Mouse (Mus musculus): Measurements from ENCODE around the gene Sytl1. TPM values are rescaled to one million over a fixed set of nuclear protein-coding genes. Genes with fewer than 3 reads are reported as not detected.

Sytl1 gene
- polyA plus RNA-seq, 1 experiment from 2014 or later: 0.56 TPM

DNA sequence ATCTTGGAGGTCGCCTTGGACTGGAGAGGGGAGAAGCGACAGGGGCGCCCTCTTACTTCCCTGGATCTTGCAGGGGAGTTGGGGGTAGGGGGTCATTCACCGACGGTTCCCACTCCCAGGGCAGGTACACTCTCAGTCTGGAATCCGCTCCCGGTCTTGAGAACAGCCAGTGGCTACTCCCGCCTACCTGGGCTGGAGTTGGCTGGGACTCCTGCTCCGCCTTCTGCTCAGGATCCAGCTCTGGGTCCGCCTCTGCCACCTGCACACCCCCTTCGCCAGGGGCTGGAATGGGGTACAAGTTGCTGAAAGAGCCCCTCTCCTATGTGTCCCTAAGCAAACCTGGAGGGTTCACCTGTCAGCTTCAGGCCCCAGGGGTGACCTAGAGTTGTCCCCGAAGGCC is 5.7 kb downstream of the Sytl1 start:
- no peak overlapping the region for H3K4me2 ChIP-seq
- 39% methylated on average over 12 of the region's 12 CpGs for WGBS
- no peak overlapping the region for H3K27ac ChIP-seq
- peaks cover 30% of the 10 kb centered on the region for H3K27me3 ChIP-seq (replicated peaks)
- ATAC-seq (replicated peaks): no peak; the same call in 1 of the 2 replicates
- H3K9ac ChIP-seq: no peak overlapping the region
- no peaks in the 10 kb centered on the region for H3K36me3 ChIP-seq (replicated peaks)
- no peak overlapping the region for H3K4me3 ChIP-seq
- H3K9me3 ChIP-seq: no peaks in the 10 kb centered on the region
- H3K4me1 ChIP-seq: no peaks in the 10 kb centered on the region

DNA sequence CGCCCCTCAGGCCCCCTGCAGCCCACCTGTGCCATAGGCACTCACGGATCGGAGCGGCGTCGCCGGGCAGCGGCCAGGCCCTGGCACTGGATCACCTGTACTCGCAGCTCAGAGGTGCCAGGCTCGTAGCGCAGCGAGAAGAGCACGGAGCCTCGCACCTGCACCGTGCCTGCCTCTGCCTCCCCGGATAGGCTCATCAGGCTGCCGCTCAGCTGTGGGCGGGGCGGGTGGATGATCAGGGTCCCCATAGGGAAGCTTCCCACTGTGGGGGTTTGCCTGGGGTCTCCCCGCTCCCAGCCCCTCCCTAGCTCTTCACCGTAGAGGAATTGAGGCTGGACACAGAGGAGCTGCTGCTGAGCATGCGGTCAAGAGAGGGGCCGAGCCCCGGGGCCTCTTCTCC is 6.1 kb downstream of the Sytl1 start:
- no peak overlapping the region for H3K27ac ChIP-seq
- no peaks in the 10 kb centered on the region for H3K9me3 ChIP-seq
- H3K4me1 ChIP-seq: no peaks in the 10 kb centered on the region
- no peaks in the 10 kb centered on the region for H3K36me3 ChIP-seq (replicated peaks)
- H3K4me3 ChIP-seq: no peak overlapping the region
- 0 out of 2 replicates have a peak overlapping the region, but pooled peaks have one; percentile 1 for H3K4me2 ChIP-seq
- 16% methylated on average over 24 of the region's 24 CpGs for WGBS
- peaks cover 34% of the 10 kb centered on the region for H3K27me3 ChIP-seq (replicated peaks)
- ATAC-seq (replicated peaks): no peak
- H3K9ac ChIP-seq: no peak overlapping the region

DNA sequence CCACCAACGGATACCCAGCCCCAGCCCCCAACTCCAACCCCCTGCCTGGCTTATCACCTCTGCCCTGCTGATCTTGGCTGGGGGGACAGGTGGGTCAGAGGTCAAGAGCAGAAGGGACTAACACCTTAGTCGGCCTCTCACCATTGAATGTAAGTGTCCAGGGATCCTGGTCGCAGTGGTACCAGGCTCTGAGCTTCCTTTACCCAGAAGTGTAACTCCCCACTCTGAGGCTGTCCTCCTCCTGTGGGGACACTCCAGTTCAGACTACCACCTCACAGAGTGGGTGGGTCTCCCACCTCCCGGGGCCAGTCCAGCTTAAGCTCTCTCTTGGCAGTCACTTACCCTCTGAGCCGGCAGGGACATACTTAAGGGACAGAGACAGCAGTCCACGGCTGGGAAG is 7.5 kb downstream of the Sytl1 start:
- H3K4me3 ChIP-seq: no peak overlapping the region
- ATAC-seq (replicated peaks): no peak
- H3K4me2 ChIP-seq: no peak overlapping the region
- WGBS: 65% methylated on average over 6 of the region's 6 CpGs
- H3K27me3 ChIP-seq (replicated peaks): peaks cover 48% of the 10 kb centered on the region
- no peaks in the 10 kb centered on the region for H3K9me3 ChIP-seq
- H3K9ac ChIP-seq: no peak overlapping the region
- H3K4me1 ChIP-seq: peaks cover 11% of the 10 kb centered on the region
- H3K27ac ChIP-seq: no peak overlapping the region
- no peaks in the 10 kb centered on the region for H3K36me3 ChIP-seq (replicated peaks)

DNA sequence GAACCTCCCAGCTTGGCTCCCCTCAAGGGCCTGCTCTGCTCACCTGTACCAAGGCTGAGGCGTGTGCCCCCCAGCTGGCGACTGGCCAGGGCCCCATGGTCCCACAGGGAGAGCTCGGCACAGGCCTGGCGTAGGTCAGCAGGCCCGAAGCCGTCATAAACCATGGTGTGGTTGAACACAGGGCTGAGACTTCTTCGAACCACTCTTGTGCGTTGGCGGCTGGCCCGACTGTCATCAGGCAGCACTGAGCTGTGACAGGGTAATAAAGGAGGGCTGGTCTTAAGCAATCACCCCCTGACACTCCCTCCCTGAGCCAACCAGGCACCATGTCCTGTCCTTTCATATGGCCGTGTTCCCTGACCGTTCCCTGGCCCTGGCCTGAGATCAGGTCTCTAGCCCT is 9.5 kb downstream of the Sytl1 start:
- Histone ChIP-seq H3K4me2 (no peak overlapping the region), H3K36me3 (replicated peaks) (no peaks in the 10 kb centered on the region), H3K4me1 (peaks cover 11% of the 10 kb centered on the region), H3K4me3 (no peak overlapping the region), H3K9ac (no peak overlapping the region), H3K27ac (no peak overlapping the region), H3K9me3 (no peaks in the 10 kb centered on the region), H3K27me3 (replicated peaks) (peaks cover 64% of the 10 kb centered on the region)
- 78% methylated on average over 12 of the region's 12 CpGs for WGBS
- ATAC-seq (replicated peaks): no peak

DNA sequence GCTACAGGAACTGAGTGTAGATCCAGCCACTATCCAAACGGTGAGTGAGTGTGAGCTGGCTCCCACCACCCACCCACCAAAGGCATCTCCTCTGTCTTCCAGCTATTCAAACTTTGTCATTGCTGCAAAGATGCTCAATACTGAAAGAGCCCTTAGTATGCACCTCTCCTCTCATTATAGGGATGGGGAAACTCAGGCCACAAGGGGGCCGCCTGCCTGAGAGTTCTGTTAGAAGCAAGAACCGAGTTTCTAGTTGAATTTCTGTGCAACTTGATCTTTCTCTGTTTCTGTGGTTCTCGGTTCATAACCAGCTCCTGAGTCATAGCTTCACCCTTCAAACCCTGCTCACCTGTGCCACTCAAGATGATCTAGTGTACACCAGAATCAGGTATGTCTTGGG is 10.8 kb downstream of the Sytl1 start:
- H3K27me3 ChIP-seq (replicated peaks): peaks cover 71% of the 10 kb centered on the region
- peaks cover 11% of the 10 kb centered on the region for H3K4me1 ChIP-seq
- no peak overlapping the region for H3K4me3 ChIP-seq
- no peak for ATAC-seq (replicated peaks)
- H3K4me2 ChIP-seq: no peak overlapping the region
- no peaks in the 10 kb centered on the region for H3K36me3 ChIP-seq (replicated peaks)
- H3K9me3 ChIP-seq: no peaks in the 10 kb centered on the region
- H3K27ac ChIP-seq: no peak overlapping the region
- no peak overlapping the region for H3K9ac ChIP-seq
- 39% methylated on average over 4 of the region's 4 CpGs for WGBS

DNA sequence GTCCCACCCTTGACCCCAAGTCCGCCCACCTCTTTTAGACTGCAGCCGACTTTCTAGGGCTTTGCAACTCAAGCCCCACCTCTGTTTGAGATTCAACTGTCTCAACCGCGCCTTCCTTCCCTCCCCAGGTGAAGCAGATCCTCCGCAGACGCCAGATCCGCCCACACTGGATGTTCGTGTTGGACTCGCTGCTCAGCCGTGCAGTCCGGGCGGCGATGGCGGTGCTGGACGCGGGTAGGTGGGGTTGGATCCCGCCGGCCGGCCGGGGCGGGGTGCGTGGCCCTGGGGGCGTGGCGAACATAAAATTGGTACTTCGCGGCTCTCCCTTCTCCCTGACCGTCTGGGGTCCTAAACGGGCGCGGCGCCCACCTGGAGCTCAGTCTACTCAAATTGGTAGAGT is 11.7 kb downstream of the Sytl1 start:
- peaks cover 70% of the 10 kb centered on the region for H3K27me3 ChIP-seq (replicated peaks)
- peak overlapping the region; percentile 51 for H3K4me2 ChIP-seq
- peak overlapping the region; percentile 29 for H3K4me3 ChIP-seq
- H3K27ac ChIP-seq: no peak overlapping the region
- ATAC-seq (replicated peaks): no peak
- H3K4me1 ChIP-seq: peaks cover 11% of the 10 kb centered on the region
- WGBS: 3% methylated on average over 29 of the region's 31 CpGs
- H3K9ac ChIP-seq: no peak overlapping the region
- H3K9me3 ChIP-seq: no peaks in the 10 kb centered on the region
- no peaks in the 10 kb centered on the region for H3K36me3 ChIP-seq (replicated peaks)

DNA sequence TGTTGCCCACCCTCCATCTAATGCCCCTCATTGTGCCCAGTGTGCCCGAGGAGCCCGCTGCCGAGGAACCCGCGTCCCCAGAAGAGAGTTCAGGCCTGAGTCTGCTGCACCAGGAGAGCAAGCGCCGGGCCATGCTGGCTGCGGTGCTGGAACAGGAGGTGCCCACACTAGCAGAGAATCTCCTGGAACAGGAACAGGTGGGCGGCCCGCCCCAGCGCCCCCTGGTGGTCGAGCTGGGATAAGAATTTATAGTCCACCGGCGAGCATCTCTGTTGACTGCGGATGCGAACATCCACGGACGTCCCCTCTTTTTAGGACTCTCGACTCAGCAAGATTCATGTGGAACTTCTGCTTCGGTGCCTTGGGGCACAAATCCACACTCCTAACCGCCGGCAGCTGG is 12.3 kb downstream of the Sytl1 start:
- 2% methylated on average over 22 of the region's 22 CpGs for WGBS
- H3K9ac ChIP-seq: no peak overlapping the region
- peaks cover 72% of the 10 kb centered on the region for H3K27me3 ChIP-seq (replicated peaks)

DNA sequence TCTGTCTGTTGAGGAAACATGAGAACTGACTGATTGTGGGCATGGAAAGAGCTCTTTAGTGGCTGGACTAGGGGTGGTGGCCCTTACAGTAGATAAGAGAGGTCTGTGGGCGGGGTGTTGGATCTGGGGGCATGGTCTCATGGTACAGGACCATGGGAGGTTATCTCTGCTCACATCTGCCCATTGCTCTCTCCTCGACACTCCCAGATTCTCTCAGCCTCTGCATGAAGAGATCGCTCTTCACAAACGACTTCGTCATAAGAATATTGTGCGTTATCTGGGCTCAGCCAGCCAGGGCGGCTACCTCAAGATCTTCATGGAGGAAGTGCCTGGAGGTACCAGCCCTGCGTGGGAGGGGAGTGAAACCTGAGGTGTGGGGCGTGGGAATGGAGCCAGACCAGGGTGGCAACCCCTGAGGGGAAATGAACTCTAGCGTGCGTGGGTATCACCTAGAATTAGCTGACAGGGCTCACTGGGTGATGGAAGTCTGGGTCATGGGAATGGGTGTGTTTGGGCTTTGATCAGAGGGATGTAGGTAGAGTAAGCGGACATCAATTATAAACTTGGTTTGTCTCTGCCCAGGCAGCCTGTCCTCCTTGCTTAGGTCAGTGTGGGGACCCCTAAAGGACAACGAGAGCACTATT is 15.0 kb downstream of the Sytl1 start:
- Histone ChIP-seq H3K4me3 (no peak overlapping the region), H3K9ac (no peak overlapping the region), H3K36me3 (replicated peaks) (no peaks in the 10 kb centered on the region), H3K27me3 (replicated peaks) (peaks cover 78% of the 10 kb centered on the region), H3K27ac (no peak overlapping the region), H3K4me1 (peaks cover 11% of the 10 kb centered on the region), H3K9me3 (no peaks in the 10 kb centered on the region), H3K4me2 (no peak overlapping the region)
- ATAC-seq (replicated peaks): no peak
- 79% methylated on average over 13 of the region's 13 CpGs for WGBS

More for the DNA sequence above, 12.3 kb downstream of the Sytl1 start:
- Histone ChIP-seq H3K4me1 (peaks cover 11% of the 10 kb centered on the region), H3K4me2 (peak overlapping the region; percentile 51), H3K27ac (no peak overlapping the region), H3K4me3 (peak overlapping the region; percentile 29), H3K36me3 (replicated peaks) (no peaks in the 10 kb centered on the region), H3K9me3 (no peaks in the 10 kb centered on the region)
- ATAC-seq (replicated peaks): no peak

DNA sequence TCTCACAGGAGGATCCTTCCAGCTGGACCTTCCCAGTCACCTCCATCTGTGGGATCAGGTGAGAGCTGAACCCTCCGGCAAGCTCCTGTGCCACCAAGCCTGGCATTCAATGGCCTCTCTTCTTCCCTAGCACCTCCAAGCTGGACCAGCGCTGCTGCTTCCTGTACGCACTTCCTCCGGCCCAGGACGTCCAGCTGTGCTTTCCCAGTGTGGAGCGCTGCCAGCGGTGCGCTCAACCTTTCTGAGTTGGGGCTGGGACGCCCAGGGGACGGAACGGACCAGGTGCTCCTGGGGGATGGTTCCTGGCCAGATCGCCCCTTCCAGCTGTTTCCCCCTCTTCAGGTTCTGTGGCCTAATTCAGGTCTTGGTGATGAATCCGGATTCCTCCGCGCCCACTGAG is 15.8 kb downstream of the Sytl1 start:
- no peak overlapping the region for H3K27ac ChIP-seq
- no peak overlapping the region for H3K4me3 ChIP-seq
- no peaks in the 10 kb centered on the region for H3K9me3 ChIP-seq
- WGBS: 18% methylated on average over 15 of the region's 15 CpGs
- no peak overlapping the region for H3K4me2 ChIP-seq
- peaks cover 78% of the 10 kb centered on the region for H3K27me3 ChIP-seq (replicated peaks)
- no peak for ATAC-seq (replicated peaks)
- H3K9ac ChIP-seq: no peak overlapping the region
- H3K36me3 ChIP-seq (replicated peaks): no peaks in the 10 kb centered on the region
- peaks cover 11% of the 10 kb centered on the region for H3K4me1 ChIP-seq

DNA sequence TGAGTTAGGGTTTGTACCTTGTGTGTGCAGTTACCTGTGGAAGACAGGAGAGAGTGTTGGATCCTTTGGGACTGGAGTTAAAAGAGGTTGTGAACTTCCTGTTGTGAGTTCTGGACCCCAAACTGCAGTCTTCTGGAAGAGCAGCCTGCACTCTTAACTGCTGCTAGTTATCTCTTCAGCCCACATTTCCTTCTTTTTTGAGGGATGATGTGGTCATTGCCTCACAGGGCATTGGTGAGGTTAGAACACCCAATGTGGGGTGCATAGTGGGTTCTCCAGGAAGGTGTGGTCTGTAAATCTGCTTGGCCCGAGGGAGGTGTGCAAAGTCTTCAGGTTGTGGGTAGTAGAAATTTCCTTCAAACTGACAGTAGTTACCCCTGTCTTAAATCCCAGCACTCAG is 18.6 kb downstream of the Sytl1 start:
- ATAC-seq (replicated peaks): no peak
- 74% methylated on average over 1 of the region's 1 CpGs for WGBS
- Histone ChIP-seq H3K27ac (no peak overlapping the region), H3K9me3 (no peaks in the 10 kb centered on the region), H3K27me3 (replicated peaks) (peaks cover 75% of the 10 kb centered on the region), H3K36me3 (replicated peaks) (no peaks in the 10 kb centered on the region), H3K4me3 (no peak overlapping the region), H3K4me1 (peaks cover 11% of the 10 kb centered on the region), H3K9ac (no peak overlapping the region), H3K4me2 (no peak overlapping the region)

DNA sequence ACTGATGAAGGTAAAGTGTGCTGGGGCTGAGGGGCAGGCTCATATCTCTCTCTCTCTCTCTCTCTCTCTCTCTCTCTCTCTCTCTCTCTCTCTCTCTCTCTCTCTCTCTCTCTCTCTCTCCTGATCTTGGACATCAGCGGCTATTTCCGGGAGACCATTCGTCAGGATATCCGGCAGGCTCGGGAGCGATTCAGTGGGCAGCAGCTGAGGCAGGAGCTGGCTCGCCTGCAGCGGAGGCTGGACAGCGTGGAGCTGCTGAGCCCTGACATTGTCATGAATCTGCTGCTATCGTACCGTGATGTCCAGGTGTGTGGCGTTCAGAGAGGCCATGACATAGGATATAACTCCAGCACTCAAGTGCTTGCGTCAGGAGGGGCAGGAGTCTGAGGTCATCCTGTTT is 19.4 kb downstream of the Sytl1 start:
- Histone ChIP-seq H3K4me3 (no peak overlapping the region), H3K9me3 (no peaks in the 10 kb centered on the region), H3K9ac (no peak overlapping the region), H3K4me1 (peaks cover 11% of the 10 kb centered on the region), H3K4me2 (no peak overlapping the region), H3K36me3 (replicated peaks) (no peaks in the 10 kb centered on the region), H3K27ac (no peak overlapping the region), H3K27me3 (replicated peaks) (peaks cover 73% of the 10 kb centered on the region)
- WGBS: 66% methylated on average over 13 of the region's 13 CpGs
- ATAC-seq (replicated peaks): no peak

DNA sequence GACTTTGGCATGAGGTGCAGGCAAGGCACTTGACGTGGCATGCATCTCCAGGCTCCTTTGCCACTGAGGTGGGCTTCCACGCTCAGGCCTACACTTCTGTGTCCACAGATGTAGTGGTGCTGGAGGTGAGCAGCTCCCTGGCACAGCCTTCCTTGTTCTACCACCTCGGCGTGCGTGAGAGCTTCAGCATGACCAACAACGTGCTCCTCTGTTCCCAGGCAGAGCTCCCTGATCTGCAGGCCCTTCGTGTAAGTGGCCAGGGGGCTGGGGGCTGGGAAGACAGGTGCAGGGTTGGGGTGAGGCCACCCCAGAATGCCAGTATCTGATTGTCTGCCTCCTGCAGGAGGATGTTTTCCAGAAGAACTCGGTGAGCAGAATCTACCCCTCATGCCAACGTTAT is 20.2 kb downstream of the Sytl1 start:
- no peak overlapping the region for H3K9ac ChIP-seq
- no peaks in the 10 kb centered on the region for H3K9me3 ChIP-seq
- H3K36me3 ChIP-seq (replicated peaks): no peaks in the 10 kb centered on the region
- 62% methylated on average over 9 of the region's 9 CpGs for WGBS
- H3K4me1 ChIP-seq: peaks cover 11% of the 10 kb centered on the region
- H3K27me3 ChIP-seq (replicated peaks): peaks cover 65% of the 10 kb centered on the region
- no peak for ATAC-seq (replicated peaks)
- no peak overlapping the region for H3K4me3 ChIP-seq
- no peak overlapping the region for H3K27ac ChIP-seq
- no peak overlapping the region for H3K4me2 ChIP-seq

DNA sequence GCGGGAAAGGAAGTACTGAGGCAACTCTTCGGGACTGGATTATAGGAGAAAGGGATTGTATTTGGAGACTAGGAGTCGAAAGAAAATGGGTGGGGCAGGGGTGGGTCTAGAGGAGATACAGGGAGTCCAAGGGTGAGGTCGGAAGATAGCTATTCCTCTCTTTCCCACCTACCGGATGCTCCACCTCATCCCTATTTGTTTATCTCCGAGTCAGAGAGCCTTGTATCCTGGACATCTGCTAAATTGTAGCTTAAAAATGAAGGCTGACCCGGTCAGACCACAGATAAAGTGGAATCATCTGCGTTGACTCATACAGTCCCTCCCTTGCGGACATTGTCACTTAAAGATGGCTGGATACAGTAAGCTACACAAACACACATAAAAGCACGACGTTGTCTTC is 21.0 kb downstream of the Sytl1 start:
- Histone ChIP-seq H3K27ac (no peak overlapping the region), H3K27me3 (replicated peaks) (peaks cover 58% of the 10 kb centered on the region), H3K9ac (no peak overlapping the region), H3K4me1 (peaks cover 11% of the 10 kb centered on the region), H3K4me3 (peak overlapping the region; percentile 49), H3K4me2 (peak overlapping the region; percentile 74), H3K36me3 (replicated peaks) (no peaks in the 10 kb centered on the region), H3K9me3 (no peaks in the 10 kb centered on the region)
- 39% methylated on average over 11 of the region's 11 CpGs for WGBS
- ATAC-seq (replicated peaks): 0 out of 2 replicates have a peak, but pooled peaks have one; percentile 5

Measured in midbrain, embryonic 15.5 days (tissue).